Mouse (Mus musculus): ENCODE results near the gene Mettl7a1. TPM values are rescaled to one million over a fixed set of nuclear protein-coding genes. Genes with fewer than 3 reads are reported as not detected.
"Not testable (repeated sequence)": the region's sequence is repeated elsewhere in the genome, so short reads cannot be mapped to it uniquely, and the experiment has no call there.

Gene Mettl7a1
- polyA plus RNA-seq, 1 experiment from 2014 or later: 3.8 TPM

- H3K36me3 ChIP-seq: no peaks in the 10 kb centered on the region
- 84% methylated on average over 10 of the region's 10 CpGs for WGBS
Measured at GRCm38 (mm10) chr15:100352711-100353250, 48.8 kb downstream of the Mettl7a1 start, which contains the start of the genes Methig1 and Mettl7a2. Methig1 (plus strand) TSS chr15:100353149. Mettl7a2 (plus strand) TSS chr15:100353200.

GRCm38 (mm10) chr15:100353399-100353798 lies 49.5 kb downstream of the Mettl7a1 start:
- not testable (repeated sequence) for H3K4me2 ChIP-seq; H3K27ac ChIP-seq (replicated peaks); H3K9me3 ChIP-seq (replicated peaks); H3K36me3 ChIP-seq; H3K9ac ChIP-seq (replicated peaks); ATAC-seq (ENCODE audit: low FRiP score); H3K27me3 ChIP-seq (replicated peaks); H3K4me3 ChIP-seq (replicated peaks); H3K4me1 ChIP-seq
- 89% methylated on average over 19 of the region's 22 CpGs for WGBS

More at GRCm38 (mm10) chr15:100352711-100353250, 48.8 kb downstream of the Mettl7a1 start, which contains the start of the genes Methig1 and Mettl7a2:
- no peak within 1 kb of the TSS for H3K27ac ChIP-seq (replicated peaks)
- no peak for ATAC-seq (ENCODE audit: low FRiP score)
- no peak within 1 kb of the TSS for H3K4me2 ChIP-seq
- no peaks in the 10 kb centered on the region for H3K4me1 ChIP-seq
- H3K4me3 ChIP-seq (replicated peaks): no peak within 1 kb of the TSS
- H3K9ac ChIP-seq (replicated peaks): no peak within 1 kb of the TSS
- no peaks in the 10 kb centered on the region for H3K27me3 ChIP-seq (replicated peaks)
- H3K9me3 ChIP-seq (replicated peaks): no peaks in the 10 kb centered on the region

GRCm38 (mm10) chr15:100355876-100356275 lies 51.9 kb downstream of the Mettl7a1 start:
- WGBS: 44% methylated on average over 5 of the region's 5 CpGs
- no peak for ATAC-seq (ENCODE audit: low FRiP score)
- H3K36me3 ChIP-seq: no peaks in the 10 kb centered on the region

GRCm38 (mm10) chr15:100364242-100364641 lies 60.3 kb downstream of the Mettl7a1 start, which contains the start of gene Higd1c:
Higd1c (plus strand) TSS chr15:100364542.
- Histone ChIP-seq H3K4me3 (replicated peaks) (no peak within 1 kb of the TSS), H3K9ac (replicated peaks) (no peak within 1 kb of the TSS), H3K36me3 (no peaks in the 10 kb centered on the region), H3K4me2 (no peak within 1 kb of the TSS), H3K27ac (replicated peaks) (no peak within 1 kb of the TSS), H3K27me3 (replicated peaks) (no peaks in the 10 kb centered on the region), H3K9me3 (replicated peaks) (no peaks in the 10 kb centered on the region), H3K4me1 (peaks cover 8% of the 10 kb centered on the region)
- no peak for ATAC-seq (ENCODE audit: low FRiP score)
- 73% methylated on average over 7 of the region's 7 CpGs for WGBS

More at GRCm38 (mm10) chr15:100355876-100356275, 51.9 kb downstream of the Mettl7a1 start:
- H3K27me3 ChIP-seq (replicated peaks): no peaks in the 10 kb centered on the region
- no peak overlapping the region for H3K4me2 ChIP-seq
- H3K9me3 ChIP-seq (replicated peaks): no peaks in the 10 kb centered on the region
- no peak overlapping the region for H3K4me3 ChIP-seq (replicated peaks)
- no peak overlapping the region for H3K27ac ChIP-seq (replicated peaks)
- H3K4me1 ChIP-seq: no peaks in the 10 kb centered on the region
- no peak overlapping the region for H3K9ac ChIP-seq (replicated peaks)

- H3K9me3 ChIP-seq (replicated peaks): not testable (repeated sequence)
Measured at GRCm38 (mm10) chr15:100365967-100366366, 62.0 kb downstream of the Mettl7a1 start.

GRCm38 (mm10) chr15:100367119-100367518 lies 63.2 kb downstream of the Mettl7a1 start:
- Histone ChIP-seq H3K9me3 (replicated peaks) (no peaks in the 10 kb centered on the region), H3K4me2 (no peak overlapping the region), H3K4me1 (peaks cover 8% of the 10 kb centered on the region), H3K9ac (replicated peaks) (no peak overlapping the region), H3K27ac (replicated peaks) (no peak overlapping the region), H3K36me3 (no peaks in the 10 kb centered on the region), H3K4me3 (replicated peaks) (no peak overlapping the region), H3K27me3 (replicated peaks) (no peaks in the 10 kb centered on the region)
- 42% methylated on average over 7 of the region's 7 CpGs for WGBS
- ATAC-seq (ENCODE audit: low FRiP score): 0 out of 2 replicates have a peak, but pooled peaks have one; percentile 41

More at GRCm38 (mm10) chr15:100365967-100366366, 62.0 kb downstream of the Mettl7a1 start:
- H3K4me2 ChIP-seq; H3K27me3 ChIP-seq (replicated peaks); H3K4me3 ChIP-seq (replicated peaks); ATAC-seq (ENCODE audit: low FRiP score); H3K36me3 ChIP-seq; H3K27ac ChIP-seq (replicated peaks); H3K4me1 ChIP-seq; H3K9ac ChIP-seq (replicated peaks): not testable (repeated sequence)
- 40% methylated on average over 9 of the region's 9 CpGs for WGBS

GRCm38 (mm10) chr15:100375066-100375465 lies 71.1 kb downstream of the Mettl7a1 start:
- 26% methylated on average over 5 of the region's 5 CpGs for WGBS
- H3K27ac ChIP-seq (replicated peaks): no peak overlapping the region
- H3K36me3 ChIP-seq: no peaks in the 10 kb centered on the region
- no peaks in the 10 kb centered on the region for H3K4me1 ChIP-seq
- no peak overlapping the region for H3K4me3 ChIP-seq (replicated peaks)
- no peaks in the 10 kb centered on the region for H3K9me3 ChIP-seq (replicated peaks)
- no peak overlapping the region for H3K9ac ChIP-seq (replicated peaks)
- H3K27me3 ChIP-seq (replicated peaks): no peaks in the 10 kb centered on the region
- H3K4me2 ChIP-seq: no peak overlapping the region
- ATAC-seq (ENCODE audit: low FRiP score): no peak

GRCm38 (mm10) chr15:100377847-100378505 lies 74.0 kb downstream of the Mettl7a1 start:
- not testable (repeated sequence) for ATAC-seq (ENCODE audit: low FRiP score)
- whole genome bisulfite sequencing: 52% methylated on average over 4 of the region's 9 CpGs

More at GRCm38 (mm10) chr15:100377847-100378505, 74.0 kb downstream of the Mettl7a1 start:
- H3K27ac ChIP-seq (replicated peaks); H3K4me1 ChIP-seq; H3K36me3 ChIP-seq; H3K9me3 ChIP-seq (replicated peaks); H3K4me3 ChIP-seq (replicated peaks); H3K4me2 ChIP-seq; H3K27me3 ChIP-seq (replicated peaks); H3K9ac ChIP-seq (replicated peaks): not testable (repeated sequence)

Other genes starting within 250 kb of the Mettl7a1 start
- 13.3 and 22.0 TPM in 2 replicates for gene Atf1, start 76.3 kb upstream of the Mettl7a1 start, polyA plus RNA-seq (2015; fragmentation: Nextera tagmentation; extraction: Ambion mirVana)
- gene Tmprss12, start 23.3 kb upstream of the Mettl7a1 start, polyA plus RNA-seq (2015; fragmentation: Nextera tagmentation; extraction: Ambion mirVana): not detected in 2 replicates
- gene Mettl7a3, start 30.8 kb downstream of the Mettl7a1 start, polyA plus RNA-seq (2015; fragmentation: Nextera tagmentation; extraction: Ambion mirVana): 0.32 and 0.64 TPM in 2 replicates
- gene Methig1, start 49.0 kb downstream of the Mettl7a1 start, polyA plus RNA-seq (2015; fragmentation: Nextera tagmentation; extraction: Ambion mirVana): 1.1 and 1.7 TPM in 2 replicates
- gene Mettl7a2, start 49.1 kb downstream of the Mettl7a1 start, polyA plus RNA-seq (2015; fragmentation: Nextera tagmentation; extraction: Ambion mirVana): not detected in 2 replicates
- 1.8 TPM in 1 of 2 replicates, not detected in the other for gene Higd1c, start 60.4 kb downstream of the Mettl7a1 start, polyA plus RNA-seq (2015; fragmentation: Nextera tagmentation; extraction: Ambion mirVana)
- gene Gm5475, start 118.0 kb downstream of the Mettl7a1 start, polyA plus RNA-seq (2015; fragmentation: Nextera tagmentation; extraction: Ambion mirVana): 0.08 and 0.23 TPM in 2 replicates
- gene Slc11a2, start 120.9 kb downstream of the Mettl7a1 start, polyA plus RNA-seq (2015; fragmentation: Nextera tagmentation; extraction: Ambion mirVana): 23.5 and 24.2 TPM in 2 replicates
- gene Letmd1, start 164.9 kb downstream of the Mettl7a1 start, polyA plus RNA-seq (2015; fragmentation: Nextera tagmentation; extraction: Ambion mirVana): 50.6 and 57.2 TPM in 2 replicates
- gene Csrnp2, start 191.3 kb downstream of the Mettl7a1 start, polyA plus RNA-seq (2015; fragmentation: Nextera tagmentation; extraction: Ambion mirVana): 34.1 and 37.9 TPM in 2 replicates
- 32.4 and 34.8 TPM in 2 replicates for gene Tfcp2, start 247.9 kb downstream of the Mettl7a1 start, polyA plus RNA-seq (2015; fragmentation: Nextera tagmentation; extraction: Ambion mirVana)

Measured in neural tube, embryonic 15.5 days (tissue).